Mouse (Mus musculus) embryonic facial prominence, embryonic 11.5 days (tissue): ENCODE measurements at regions not wholly inside any gene's neighbourhood (a gene's known extent, or its start where the extent isn't known, plus 50 kb on each side); places are given as distances from the start of the nearest gene placed in this dataset.

Source experiments
- ATAC-seq: fragments of 200-750 bp; cut with Nextera tagmentation; replicated peaks from 2 replicates; pipeline ENCODE4 v1.8.0; 2017; ENCODE audit warnings: low read depth; ENCODE audit not compliant: insufficient number of reproducible peaks, low FRiP score, low TSS enrichment
- DNase-seq: peaks from one replicate; pipeline ENCODE4 v3.0.0-alpha.2; 2015; ENCODE audit warnings: low spot score
- H3K27ac ChIP-seq: fragments of 300-500 bp; sonication (generic); replicated peaks from 2 replicates; pipeline ENCODE4 v1.5.1; 2014; ENCODE audit warnings: mild to moderate bottlenecking, low read depth, low read length, control low read depth
- H3K27me3 ChIP-seq: fragments of 300-500 bp; sonication (generic); 2 replicates; pipeline ENCODE4 v1.6.1; 2014; ENCODE audit warnings: mild to moderate bottlenecking, low read length, moderate library complexity, mixed read lengths; ENCODE audit not compliant: control insufficient read depth, insufficient read depth
- H3K36me3 ChIP-seq: fragments of 300-500 bp; sonication (generic); replicated peaks from 2 replicates; pipeline ENCODE4 v1.6.1; 2014; ENCODE audit warnings: low read depth, mild to moderate bottlenecking, low read length, moderate library complexity, mixed read lengths; ENCODE audit not compliant: control insufficient read depth, insufficient read depth
- H3K4me1 ChIP-seq: fragments of 300-500 bp; sonication (generic); 2 replicates; pipeline ENCODE4 v1.6.1; 2014; ENCODE audit warnings: low read length, mixed read lengths; ENCODE audit not compliant: control insufficient read depth, insufficient read depth
- H3K4me2 ChIP-seq: fragments of 300-500 bp; sonication (generic); 2 replicates; pipeline ENCODE4 v1.6.1; 2014; ENCODE audit warnings: low read depth, mild to moderate bottlenecking, control low read depth, low read length, moderate library complexity
- H3K4me3 ChIP-seq: fragments of 300-500 bp; sonication (generic); 2 replicates; pipeline ENCODE4 v1.5.1; 2014; ENCODE audit warnings: low read depth, low read length, control low read depth
- H3K9ac ChIP-seq: fragments of 300-500 bp; sonication (generic); replicated peaks from 2 replicates; pipeline ENCODE4 v1.6.1; 2014; ENCODE audit warnings: mild to moderate bottlenecking, control low read depth, low read length
- H3K9me3 ChIP-seq: fragments of 300-500 bp; sonication (generic); replicated peaks from 2 replicates; pipeline ENCODE4 v1.6.1; 2016; ENCODE audit warnings: mild to moderate bottlenecking, low read length, inconsistent platforms, mixed read lengths; ENCODE audit not compliant: control insufficient read depth
- WGBS: fragments of 180-500 bp; shearing (Covaris S2); extraction: QIAGEN DNeasy Blood & Tissue Kit; methylation state at CpG from one replicate; pipeline ENCODE4 v1.1.7; 2014; 5-methylcytosine and 5-hydroxymethylcytosine counted together

GRCm38 (mm10) chr4:8292563-8292962, 53.7 kb upstream of the Car8 start:
- WGBS = 92% methylated on average over 1 of the region's 1 CpGs
- DNase-seq (no peak), ATAC-seq (no peak)
- H3K27ac ChIP-seq = no peak overlapping the region
- no peak overlapping the region for H3K9ac ChIP-seq
- H3K4me1 ChIP-seq = no peaks in the 10 kb centered on the region
- no peaks in the 10 kb centered on the region for H3K27me3 ChIP-seq
- H3K4me3 ChIP-seq = no peak overlapping the region
- no peaks in the 10 kb centered on the region for H3K36me3 ChIP-seq
- H3K4me2 ChIP-seq = no peak overlapping the region
- H3K9me3 ChIP-seq = no peaks in the 10 kb centered on the region

DNA sequence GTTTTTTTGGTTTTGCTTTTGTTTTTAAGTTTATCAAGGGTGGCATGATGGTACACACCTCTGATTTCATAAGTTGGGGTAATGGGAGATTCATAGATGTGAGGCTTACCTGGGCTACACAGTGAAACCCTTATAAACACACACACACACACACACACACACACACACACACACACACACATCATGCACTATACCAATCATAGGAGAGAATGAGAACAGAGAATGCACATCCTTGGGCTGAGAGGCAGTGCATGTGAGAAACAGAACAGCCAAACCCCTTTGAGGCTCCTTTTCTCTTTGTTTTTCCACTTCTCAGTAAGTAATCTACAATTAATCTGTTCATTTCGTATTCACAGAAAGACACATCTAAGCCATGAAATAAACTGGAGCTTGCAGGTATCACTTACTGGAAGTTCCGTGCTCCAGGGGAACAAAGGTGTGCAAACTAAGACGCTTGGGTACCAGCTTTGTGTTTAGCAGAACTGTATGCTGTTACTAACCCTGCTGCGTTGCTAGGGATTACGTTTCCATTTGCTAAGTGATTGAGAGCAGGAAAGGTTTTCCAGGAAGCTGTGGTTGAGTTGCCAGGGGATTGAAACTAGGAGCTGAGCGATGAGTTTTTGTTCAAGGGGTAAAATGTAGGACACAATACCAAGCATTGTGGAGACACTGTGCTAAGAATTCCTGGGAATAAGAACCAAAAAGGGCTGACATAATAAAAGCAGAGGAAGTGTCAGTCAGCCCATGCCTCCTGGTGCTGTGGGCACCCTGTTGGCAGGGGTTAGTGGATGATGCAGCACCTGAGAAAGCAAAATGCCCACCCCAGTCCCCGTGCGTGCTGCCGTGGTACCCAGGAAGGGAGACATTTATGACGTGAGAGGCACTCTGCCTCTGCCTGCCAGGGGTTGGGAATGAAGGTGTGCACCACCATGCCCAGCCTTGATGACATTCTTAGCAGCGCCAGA, 53.0 kb upstream of the Car8 start:
- H3K4me2 ChIP-seq = no peak overlapping the region
- no peaks in the 10 kb centered on the region for H3K27me3 ChIP-seq
- no peak overlapping the region for H3K4me3 ChIP-seq
- ATAC-seq = no peak
- no peaks in the 10 kb centered on the region for H3K9me3 ChIP-seq
- H3K27ac ChIP-seq = no peak overlapping the region
- no peaks in the 10 kb centered on the region for H3K36me3 ChIP-seq
- DNase-seq = peak; percentile 37
- H3K9ac ChIP-seq = no peak overlapping the region
- 64% methylated on average over 11 of the region's 11 CpGs for WGBS
- H3K4me1 ChIP-seq = no peaks in the 10 kb centered on the region

DNA sequence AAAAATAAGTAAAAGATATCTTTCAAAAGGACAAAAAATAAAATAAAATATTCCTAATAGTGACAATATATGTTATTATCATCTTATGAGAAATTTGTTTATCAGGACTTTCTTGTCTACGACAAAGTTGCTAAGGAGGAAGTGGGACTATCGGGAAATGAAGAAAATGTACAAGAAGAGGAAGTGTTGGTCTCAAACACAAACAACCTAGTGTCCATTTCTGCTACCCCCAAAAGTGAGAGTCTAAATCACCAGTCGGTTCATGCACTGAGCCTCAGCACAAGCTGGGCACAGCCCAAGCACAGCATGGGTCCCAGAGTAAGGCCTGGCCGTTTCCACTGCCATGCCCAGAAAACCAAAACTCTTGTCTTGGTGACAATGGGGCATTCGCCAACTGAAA, 51.1 kb upstream of the Car8 start:
- no peaks in the 10 kb centered on the region for H3K4me1 ChIP-seq
- DNase-seq = no peak
- no peak overlapping the region for H3K4me2 ChIP-seq
- ATAC-seq = no peak
- 82% methylated on average over 5 of the region's 5 CpGs for WGBS
- H3K4me3 ChIP-seq = no peak overlapping the region
- no peak overlapping the region for H3K9ac ChIP-seq
- H3K27ac ChIP-seq = no peak overlapping the region
- no peaks in the 10 kb centered on the region for H3K9me3 ChIP-seq
- H3K27me3 ChIP-seq = no peaks in the 10 kb centered on the region
- no peaks in the 10 kb centered on the region for H3K36me3 ChIP-seq
